Mouse (Mus musculus) hematopoietic stem cell, adult 5-6 weeks (primary cell): Measurements from ENCODE around the gene Kcnk4. TPM values are rescaled to one million over a fixed set of nuclear protein-coding genes. Genes with fewer than 3 reads are reported as not detected.
A peak's percentile ranks its signal among the peaks of the same experiment; 100 is the strongest.
"Not testable (repeated sequence)": the region's sequence is repeated elsewhere in the genome, so short reads cannot be mapped to it uniquely, and the experiment has no call there.

Source experiments
- ATAC-seq, 2 experiments: fragments of 125-278 bp in 1 of 2; replicated peaks in 1 of 2; 2 replicates each; pipeline ENCODE4 v1.8.0; 2016 to 2017; ENCODE audit warnings: inconsistent platforms in 2 of 2, mild to moderate bottlenecking in 2 of 2, moderate number of reproducible peaks in 2 of 2, low read depth in 1 of 2, moderate TSS enrichment in 1 of 2; ENCODE audit not compliant: low FRiP score in 2 of 2, poor library complexity in 2 of 2, severe bottlenecking in 2 of 2, insufficient read depth in 1 of 2, low TSS enrichment in 1 of 2
- total RNA-seq: library from RNA; stranded (forward); fragments of 172-1452, 232-1000 nt; gene quantifications from 2 replicates; pipeline ENCODE4 v1.2.3, GENCODE M21; 2017

The Kcnk4 gene
- total RNA-seq, 1 experiment from 2014 or later, result not detected

- peak; percentile 29 to 43; a peak in 3 of 4 replicates for ATAC-seq
These were observed 24.0 kb downstream of the Kcnk4 start for GRCm38 (mm10) chr19:6910306-6910705.

GRCm38 (mm10) chr19:6909507-6910289 is 24.6 kb downstream of the Kcnk4 start, which contains the start of the genes Trmt112 and Prdx5:
Gene Trmt112 (plus strand): TSS chr19:6909698.
Gene Prdx5 (minus strand): TSS chr19:6910106.
- ATAC-seq, result peak; percentile 84 to 86

- ATAC-seq, result no peak
These were observed 25.3 kb downstream of the Kcnk4 start for GRCm38 (mm10) chr19:6909021-6909420.

GRCm38 (mm10) chr19:6907811-6908540 is 26.3 kb downstream of the Kcnk4 start:
- no peak for ATAC-seq

- ATAC-seq, result no peak
These were observed 27.2 kb downstream of the Kcnk4 start for GRCm38 (mm10) chr19:6907094-6907493.

- ATAC-seq, result no peak
These were observed 28.1 kb downstream of the Kcnk4 start for GRCm38 (mm10) chr19:6906199-6906598.

GRCm38 (mm10) chr19:6905498-6906159 is 28.7 kb downstream of the Kcnk4 start:
- ATAC-seq, result no peak

- ATAC-seq, result no peak
These were observed 29.5 kb downstream of the Kcnk4 start for GRCm38 (mm10) chr19:6904846-6905245.

- ATAC-seq, result no peak
These were observed 31.3 kb downstream of the Kcnk4 start for GRCm38 (mm10) chr19:6903031-6903430.

GRCm38 (mm10) chr19:6899641-6900040 is 34.7 kb downstream of the Kcnk4 start:
- ATAC-seq, result no peak

GRCm38 (mm10) chr19:6895608-6896305 is 38.6 kb downstream of the Kcnk4 start:
- ATAC-seq, result not testable (repeated sequence)

GRCm38 (mm10) chr19:6893731-6894451 is 40.4 kb downstream of the Kcnk4 start:
- ATAC-seq, result no peak

- ATAC-seq, result no peak
These were observed 41.8 kb downstream of the Kcnk4 start for GRCm38 (mm10) chr19:6892512-6892911.

- ATAC-seq, result no peak
These were observed 56.4 kb downstream of the Kcnk4 start for GRCm38 (mm10) chr19:6877965-6878364.

- no peak for ATAC-seq
These were observed 57.5 kb downstream of the Kcnk4 start for GRCm38 (mm10) chr19:6876799-6877198.

- ATAC-seq, result no peak
These were observed 58.5 kb downstream of the Kcnk4 start for GRCm38 (mm10) chr19:6875834-6876233.

- no peak for ATAC-seq
These were observed 60.1 kb downstream of the Kcnk4 start for GRCm38 (mm10) chr19:6874257-6874656.
